Mouse (Mus musculus) liver, embryonic 15.5 days (tissue): ENCODE data around the gene Abcc8. TPM values are rescaled to one million over a fixed set of nuclear protein-coding genes. Genes with fewer than 3 reads are reported as not detected.

ENCODE experiments used
- polyA plus RNA-seq: library from polyadenylated mRNA; unstranded; fragments of >200 nt; fragmentation: Nextera tagmentation; extraction: Ambion mirVana; gene quantifications from 2 replicates; pipeline ENCODE4 v1.2.1, GENCODE M21; 2015

Abcc8 gene
- polyA plus RNA-seq, 1 experiment from 2014 or later: 0.31 TPM

Other genes starting within 250 kb of the Abcc8 start
- gene Abcc6, start 149.7 kb downstream of the Abcc8 start, polyA plus RNA-seq: 11.4 and 16.7 TPM in 2 replicates
- gene Nomo1, start 146.3 kb downstream of the Abcc8 start, polyA plus RNA-seq: 22.5 and 24.0 TPM in 2 replicates
- gene Kcnj11, start 79.3 kb downstream of the Abcc8 start, polyA plus RNA-seq: 0.08 TPM in 2 replicates
- 0.03 and 0.06 TPM in 2 replicates for gene Ush1c, start 58.5 kb upstream of the Abcc8 start, polyA plus RNA-seq
- gene Otog, start 61.0 kb upstream of the Abcc8 start, polyA plus RNA-seq: not detected in 2 replicates
- 0.64 and 1.2 TPM in 2 replicates for gene Myod1, start 196.4 kb upstream of the Abcc8 start, polyA plus RNA-seq
- 0.01 TPM in 1 of 2 replicates, not detected in the other for gene Kcnc1, start 216.5 kb upstream of the Abcc8 start, polyA plus RNA-seq